Mouse (Mus musculus) ovary, adult 2 months (tissue): ENCODE results near the gene Gm11214. TPM values are rescaled to one million over a fixed set of nuclear protein-coding genes. Genes with fewer than 3 reads are reported as not detected.

Experiments
- polyA plus RNA-seq: library from polyadenylated mRNA; depleted of rRNA; stranded (reverse); fragments of >200 nt; gene quantifications from 2 replicates; pipeline ENCODE4 v1.2.3, GENCODE M21; 2012; rRNA removed

Gm11214 gene
- polyA plus RNA-seq, result not detected in 2 replicates

DNA sequence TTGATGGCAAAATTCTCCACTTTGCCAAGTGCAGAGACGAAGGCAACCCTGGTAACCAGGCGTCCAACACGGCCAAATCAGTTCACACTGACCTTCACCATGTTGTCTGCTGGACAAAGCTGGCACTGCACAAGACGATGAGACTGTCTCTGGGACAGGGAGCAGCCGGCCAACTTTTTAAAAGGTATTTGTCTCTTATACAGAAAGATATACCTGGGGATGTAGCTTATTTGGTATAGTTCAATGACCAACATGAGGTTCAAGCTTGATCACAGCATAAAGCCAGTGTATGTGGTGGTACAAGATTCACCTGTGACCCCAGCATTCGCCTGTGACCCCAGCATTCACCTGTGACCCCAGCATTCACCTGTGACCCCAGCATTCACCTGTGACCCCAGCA, at the start of gene Gm11214:
Gene Gm11214, minus strand, starts transcription at position 101 of the 400 bp plus-strand sequence.

DNA sequence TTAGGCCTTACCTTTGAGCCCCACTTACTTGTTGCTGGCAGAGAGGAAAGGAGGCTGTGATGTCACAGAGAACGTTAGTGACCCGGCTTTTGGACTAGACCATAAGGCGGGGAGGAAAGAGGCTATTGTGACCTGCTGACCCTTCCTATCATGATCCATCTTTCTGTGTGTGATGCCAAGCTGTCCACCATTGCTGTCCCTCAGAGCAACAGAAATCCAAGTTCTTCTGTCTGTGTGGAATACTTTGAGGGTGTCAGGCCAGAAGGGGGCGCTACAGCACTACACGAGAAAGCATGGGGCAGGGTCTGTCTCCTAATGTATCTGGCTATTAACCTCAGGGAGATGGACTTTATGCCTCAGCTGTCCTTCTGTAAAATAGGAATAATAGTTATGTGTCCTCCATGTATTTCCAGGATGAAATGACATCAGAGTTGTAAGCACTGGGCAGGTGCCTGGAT, 40.8 kb downstream of the Gm11214 start, which contains the start of gene Tex48:
Gene Tex48, minus strand, starts transcription at position 51 of the 458 bp plus-strand sequence.

Other genes with a start within 250 kb of the Gm11214 start
- gene Whrn, start 167.4 kb downstream of the Gm11214 start, polyA plus RNA-seq, result 42.3 and 43.6 TPM in 2 replicates
- 25.7 and 29.6 TPM in 2 replicates for gene Atp6v1g1, start 118.6 kb downstream of the Gm11214 start, polyA plus RNA-seq
- gene Tmem268, start 104.6 kb downstream of the Gm11214 start, polyA plus RNA-seq, result 7.9 and 9.0 TPM in 2 replicates
- not detected in 2 replicates for gene Gm11213, start 58.1 kb downstream of the Gm11214 start, polyA plus RNA-seq
- gene Tex48, start 41.0 kb downstream of the Gm11214 start, polyA plus RNA-seq, result not detected in 2 replicates
- 0.07 TPM in 1 of 2 replicates, not detected in the other for gene Tnfsf15, start 81.7 kb upstream of the Gm11214 start, polyA plus RNA-seq
- 0.05 and 0.07 TPM in 2 replicates for gene Tnfsf8, start 198.0 kb upstream of the Gm11214 start, polyA plus RNA-seq